Mouse (Mus musculus) left cerebral cortex, adult 6 months (tissue): ENCODE results near the gene Scel. TPM values are rescaled to one million over a fixed set of nuclear protein-coding genes. Genes with fewer than 3 reads are reported as not detected.

ENCODE experiments used
- long read RNA-seq, 2 experiments: library from polyadenylated mRNA; unstranded; transcript quantifications; one replicate each; pipeline ENCODE4 v2.0.0; 2019 to 2020
- polyA plus RNA-seq: library from polyadenylated mRNA; unstranded; fragments of <200 nt; fragmentation: Nextera tagmentation; gene quantifications from 2 replicates; pipeline ENCODE4 v1.2.3, GENCODE M21; 2021

Scel gene
- polyA plus RNA-seq: 0.44 and 0.68 TPM in 2 replicates
- long read RNA-seq, experiment 1, partial matches to known transcripts: 1 of 4 reads
- long read RNA-seq, experiment 1, other reads (novel, unspliced or antisense): 3 of 4 reads
- long read RNA-seq, experiment 2, partial matches to known transcripts: 1 of 1 reads
- long read RNA-seq, experiment 2, other reads (novel, unspliced or antisense): 0 of 1 reads

DNA sequence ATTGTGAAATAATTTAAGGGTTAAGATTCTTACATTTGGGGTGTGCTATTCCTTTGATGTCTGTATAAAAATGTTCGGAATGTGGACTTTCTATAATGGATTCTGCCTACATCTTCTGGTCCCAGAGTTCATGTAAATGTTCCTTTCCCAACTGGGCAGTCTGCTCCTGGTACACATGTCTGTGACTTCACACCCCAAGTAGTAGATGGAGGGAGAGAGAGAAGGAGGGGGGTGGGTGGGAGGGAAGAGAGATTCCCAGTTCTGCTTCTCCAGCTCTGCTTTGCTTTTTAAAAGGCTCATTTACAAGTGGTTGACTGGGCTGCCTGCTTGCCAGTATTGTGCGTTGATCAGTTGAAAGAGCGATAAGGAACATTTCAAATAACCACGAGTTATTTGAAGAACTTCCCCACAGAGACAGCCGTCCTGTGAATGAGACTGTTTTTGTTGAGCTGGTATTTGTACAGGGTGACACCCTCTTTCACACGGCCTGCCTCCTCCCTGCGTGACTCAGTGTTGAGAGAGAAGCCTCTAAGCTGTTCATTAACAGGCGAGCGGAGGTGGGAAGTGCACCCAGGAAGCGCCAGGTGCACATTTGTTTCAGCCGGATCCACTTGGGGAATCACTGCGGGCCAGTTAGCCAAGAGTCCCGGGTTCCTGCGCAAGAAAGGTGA is at the start of gene Scel:
Scel (plus strand) TSS at position 541 of the 671 bp plus-strand sequence.

DNA sequence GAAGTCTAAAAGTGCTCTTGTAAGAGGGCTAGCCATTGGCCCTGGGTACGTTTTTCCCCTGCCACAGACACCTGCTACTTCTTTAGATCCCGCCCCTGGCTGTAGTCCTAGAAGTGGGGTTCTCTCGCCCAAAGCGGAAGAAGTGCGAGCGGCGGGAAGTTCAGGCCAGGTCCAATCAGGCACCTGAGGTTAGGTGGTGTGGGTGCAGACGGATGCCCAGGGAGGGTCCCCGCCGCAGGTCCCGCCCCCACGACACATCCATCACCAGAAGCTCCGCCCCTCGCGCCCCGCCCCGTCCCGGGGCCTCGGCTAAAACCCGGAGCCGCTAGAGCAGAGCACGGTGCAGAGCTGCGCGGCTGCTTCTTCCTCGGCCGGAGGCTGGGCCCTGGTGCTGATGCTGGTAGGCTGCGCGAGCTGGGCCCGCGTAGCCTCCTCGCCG is 136.8 kb downstream of the Scel start, which contains the start of gene Slain1:
Slain1 (plus strand) TSS at position 333 of the 439 bp plus-strand sequence.

Other genes starting within 250 kb of the Scel start
- 24.0 and 26.3 TPM in 2 replicates for gene Mycbp2, start 166.5 kb upstream of the Scel start, polyA plus RNA-seq
- 10.0 and 26.3 TPM in 2 replicates for gene Slain1, start 136.9 kb downstream of the Scel start, polyA plus RNA-seq